Mouse (Mus musculus) megakaryocyte progenitor cell, adult 5-6 weeks (primary cell): ENCODE results near the gene Slc24a3. TPM values are rescaled to one million over a fixed set of nuclear protein-coding genes. Genes with fewer than 3 reads are reported as not detected.

Experiments
- ATAC-seq: replicated peaks from 2 replicates; pipeline ENCODE4 v1.8.0; 2016; ENCODE audit warnings: mild to moderate bottlenecking, moderate TSS enrichment, inconsistent platforms; ENCODE audit not compliant: poor library complexity
- total RNA-seq, 2 experiments: library from RNA; stranded (forward) in 1 of 2; stranded (reverse) in 1 of 2; fragments of 157-497, 149-512 nt in 1 of 2; fragments of 200-1000 nt in 1 of 2; gene quantifications; 2 replicates each; pipeline versions ENCODE4 v1.2.3 to v1.2.4; 2015 to 2017

Gene Slc24a3
- total RNA-seq, 2 experiments from 2014 or later, result 1.4 to 2.1 TPM

- ATAC-seq, result no peak
These were observed 175.4 kb downstream of the Slc24a3 start for GRCm38 (mm10) chr2:145342956-145343355.

- ATAC-seq, result no peak
These were observed 177.0 kb downstream of the Slc24a3 start for GRCm38 (mm10) chr2:145344521-145344920.

GRCm38 (mm10) chr2:145353801-145354200 lies 186.2 kb downstream of the Slc24a3 start:
- no peak for ATAC-seq

- no peak for ATAC-seq
These were observed 190.8 kb downstream of the Slc24a3 start for GRCm38 (mm10) chr2:145358236-145358942.

- ATAC-seq, result no peak
These were observed 196.1 kb downstream of the Slc24a3 start for GRCm38 (mm10) chr2:145363604-145364003.

GRCm38 (mm10) chr2:145368701-145369100 lies 201.1 kb downstream of the Slc24a3 start:
- no peak for ATAC-seq

GRCm38 (mm10) chr2:145370795-145371194 lies 203.2 kb downstream of the Slc24a3 start:
- ATAC-seq, result peak; percentile 75

GRCm38 (mm10) chr2:145373803-145374202 lies 206.2 kb downstream of the Slc24a3 start:
- no peak for ATAC-seq

- ATAC-seq, result no peak
These were observed 215.6 kb downstream of the Slc24a3 start for GRCm38 (mm10) chr2:145382908-145383770.

- no peak for ATAC-seq
These were observed 216.7 kb downstream of the Slc24a3 start for GRCm38 (mm10) chr2:145384221-145384620.

GRCm38 (mm10) chr2:145385220-145385619 lies 217.7 kb downstream of the Slc24a3 start:
- no peak for ATAC-seq

- ATAC-seq, result no peak
These were observed 218.2 kb downstream of the Slc24a3 start for GRCm38 (mm10) chr2:145385773-145386172.

- no peak for ATAC-seq
These were observed 228.2 kb downstream of the Slc24a3 start for GRCm38 (mm10) chr2:145395804-145396203.

GRCm38 (mm10) chr2:145396579-145396978 lies 229.0 kb downstream of the Slc24a3 start:
- no peak for ATAC-seq

GRCm38 (mm10) chr2:145397456-145398206 lies 230.1 kb downstream of the Slc24a3 start:
- ATAC-seq, result no peak

- ATAC-seq, result no peak
These were observed 233.8 kb downstream of the Slc24a3 start for GRCm38 (mm10) chr2:145401240-145401805.

GRCm38 (mm10) chr2:145401996-145402395 lies 234.4 kb downstream of the Slc24a3 start:
- ATAC-seq, result no peak

GRCm38 (mm10) chr2:145404818-145405531 lies 237.4 kb downstream of the Slc24a3 start:
- ATAC-seq, result no peak

GRCm38 (mm10) chr2:145405746-145406145 lies 238.2 kb downstream of the Slc24a3 start:
- peak; percentile 86 for ATAC-seq

- no peak for ATAC-seq
These were observed 250.2 kb downstream of the Slc24a3 start for GRCm38 (mm10) chr2:145417738-145418137.
